Mouse (Mus musculus) cerebellum, postnatal 36 days (tissue): ENCODE results near the gene Gbp3.

Experiments used
- DNase-seq, 2 experiments: peaks; one replicate each; pipeline ENCODE4 v3.0.0; 2021 to 2022; ENCODE audit warnings: mixed read lengths in 2 of 2

Gene Gbp3

DNA sequence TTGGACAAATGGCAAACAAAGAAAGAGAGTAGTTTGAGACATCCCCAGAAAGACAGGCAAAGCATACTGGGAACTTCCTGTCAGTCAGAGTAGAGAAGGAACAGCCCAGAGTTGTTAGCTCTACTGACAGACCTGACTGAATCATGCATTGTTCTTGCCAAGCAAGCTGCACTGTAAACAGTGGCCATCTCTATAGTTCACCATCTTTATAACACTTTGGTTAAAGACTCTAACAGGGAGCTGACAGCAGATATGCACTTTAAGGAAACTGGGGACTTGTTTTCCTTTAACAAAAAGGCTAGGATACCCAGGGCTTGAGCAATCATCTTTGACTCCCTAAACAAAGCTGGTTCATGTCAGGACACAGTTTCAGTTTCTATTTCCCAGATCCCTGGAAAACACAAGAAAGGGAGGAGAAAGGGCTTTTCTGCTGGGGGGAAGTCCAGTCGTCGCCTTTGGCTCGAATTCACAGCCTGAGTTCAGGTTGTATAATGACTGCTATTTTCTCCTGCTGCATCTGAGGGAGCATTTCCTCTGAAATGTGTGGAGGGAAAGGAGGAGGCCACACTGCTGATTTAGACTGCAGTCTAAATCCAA lies at the start of gene Gbp3:
Gbp3 (plus strand) TSS at position 395 of the 597 bp plus-strand sequence.
- DNase-seq = no peak

GRCm38 (mm10) chr3:142528116-142528515 lies 31.7 kb upstream of the Gbp3 start:
- no peak for DNase-seq

DNA sequence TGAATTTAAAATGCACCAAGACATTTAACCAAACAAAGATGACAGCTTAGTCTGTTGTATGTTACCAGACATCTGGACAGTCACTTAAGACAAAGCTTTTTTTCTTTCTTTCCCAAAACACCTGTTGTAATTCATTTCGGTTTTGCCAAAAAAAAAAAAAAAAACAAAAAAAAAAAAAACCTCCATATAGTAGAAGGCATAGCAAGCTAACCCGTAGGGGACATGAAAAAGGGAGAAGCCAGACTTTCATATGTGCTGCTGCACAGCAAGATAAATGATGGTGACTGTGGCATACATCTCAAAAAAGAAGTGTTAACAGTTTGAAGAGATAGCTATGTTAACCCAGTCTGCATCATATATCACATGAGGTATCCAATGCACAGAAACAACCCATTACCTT lies 30.2 kb upstream of the Gbp3 start:
- DNase-seq = no peak

- peak; percentile 3 to 5 for DNase-seq
These were observed 29.5 kb upstream of the Gbp3 start, which contains the start of gene Gbp7 for GRCm38 (mm10) chr3:142530087-142530953. Gbp7 (plus strand) TSS chr3:142530342.

DNA sequence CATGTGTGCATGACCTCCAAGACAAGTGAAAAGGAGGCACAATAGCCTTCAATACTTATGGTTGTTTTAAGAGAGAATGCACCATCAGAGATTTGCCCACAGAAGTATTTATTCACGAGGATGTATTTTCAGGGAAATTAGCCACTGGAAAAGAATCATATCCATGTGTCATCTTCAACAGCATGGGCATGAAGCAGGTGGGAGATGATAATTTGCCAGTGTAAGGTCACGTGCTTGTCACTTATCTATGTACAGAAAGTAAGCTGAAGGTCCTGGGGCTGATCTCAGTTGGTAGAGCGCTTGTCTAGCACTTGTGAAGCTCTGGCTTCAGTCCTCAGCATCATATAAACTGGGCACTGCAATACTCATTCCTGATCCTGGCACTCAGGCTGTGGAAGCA lies 28.2 kb upstream of the Gbp3 start:
- no peak for DNase-seq

- no peak for DNase-seq
These were observed 26.6 kb upstream of the Gbp3 start for GRCm38 (mm10) chr3:142533185-142533584.

DNA sequence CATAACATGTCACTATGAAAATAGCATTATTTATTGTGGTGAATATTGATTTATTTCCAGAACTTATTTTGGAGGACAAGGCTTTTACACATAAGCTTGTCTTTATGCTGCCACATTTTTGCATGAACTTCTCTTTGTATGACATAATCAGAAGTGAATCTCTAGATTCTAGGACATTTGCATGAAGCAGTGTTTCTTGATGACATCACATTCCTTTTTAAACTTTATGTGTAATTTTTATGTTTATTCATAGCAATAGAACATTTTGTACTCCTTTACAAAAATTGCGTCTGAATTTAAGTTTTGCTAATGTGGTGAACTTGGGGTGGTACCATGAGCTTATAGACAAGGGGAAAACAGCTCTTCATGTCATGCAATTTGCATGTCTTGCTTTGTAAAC lies 24.2 kb upstream of the Gbp3 start:
- DNase-seq = no peak

GRCm38 (mm10) chr3:142541391-142541790 lies 18.4 kb upstream of the Gbp3 start:
- no peak for DNase-seq

- DNase-seq = peak in 1 of 2 experiments; percentile 15
These were observed 17.1 kb upstream of the Gbp3 start for GRCm38 (mm10) chr3:142542776-142543175.

DNA sequence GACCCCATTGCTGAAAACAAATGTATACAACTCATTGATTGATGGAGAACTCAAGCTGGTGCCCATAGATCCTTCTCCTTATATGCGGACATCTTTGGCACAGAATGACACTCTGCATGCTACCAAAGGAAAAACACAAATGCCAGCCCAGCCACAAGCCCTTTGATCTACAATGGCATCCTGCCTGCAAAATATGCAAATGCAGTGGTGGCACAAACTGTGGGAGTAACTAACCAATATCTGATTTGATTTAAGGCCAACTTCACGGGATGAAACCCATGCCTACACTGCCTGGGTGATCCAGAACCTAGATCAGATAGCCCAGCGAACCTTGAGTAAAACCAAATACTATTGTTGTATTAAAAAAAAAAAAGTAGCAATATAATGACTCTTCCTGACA lies 13.1 kb upstream of the Gbp3 start:
- no peak for DNase-seq

- DNase-seq = no peak
These were observed 9.7 kb upstream of the Gbp3 start for GRCm38 (mm10) chr3:142550052-142550676.

DNA sequence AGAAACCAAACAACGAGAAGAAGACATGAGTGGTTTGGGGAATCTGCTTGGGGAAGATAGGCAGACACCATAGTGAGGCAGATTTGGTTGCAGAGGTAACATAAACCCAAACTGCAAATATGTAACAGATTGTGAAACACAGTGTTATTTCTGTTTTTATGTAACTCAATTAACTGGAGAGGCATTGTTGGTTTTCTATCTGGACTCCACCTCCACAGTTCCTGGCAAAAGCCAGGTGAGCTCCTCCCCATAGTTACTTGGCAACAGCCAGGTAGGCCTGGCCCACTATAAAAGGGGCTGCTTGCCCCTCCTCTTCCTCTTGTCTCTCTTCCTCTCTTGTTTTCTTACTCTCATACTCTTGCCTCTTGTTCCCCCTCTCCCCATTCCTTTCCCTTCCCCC lies 5.2 kb upstream of the Gbp3 start:
- DNase-seq = no peak

GRCm38 (mm10) chr3:142555623-142556022 lies 4.2 kb upstream of the Gbp3 start:
- no peak for DNase-seq

DNA sequence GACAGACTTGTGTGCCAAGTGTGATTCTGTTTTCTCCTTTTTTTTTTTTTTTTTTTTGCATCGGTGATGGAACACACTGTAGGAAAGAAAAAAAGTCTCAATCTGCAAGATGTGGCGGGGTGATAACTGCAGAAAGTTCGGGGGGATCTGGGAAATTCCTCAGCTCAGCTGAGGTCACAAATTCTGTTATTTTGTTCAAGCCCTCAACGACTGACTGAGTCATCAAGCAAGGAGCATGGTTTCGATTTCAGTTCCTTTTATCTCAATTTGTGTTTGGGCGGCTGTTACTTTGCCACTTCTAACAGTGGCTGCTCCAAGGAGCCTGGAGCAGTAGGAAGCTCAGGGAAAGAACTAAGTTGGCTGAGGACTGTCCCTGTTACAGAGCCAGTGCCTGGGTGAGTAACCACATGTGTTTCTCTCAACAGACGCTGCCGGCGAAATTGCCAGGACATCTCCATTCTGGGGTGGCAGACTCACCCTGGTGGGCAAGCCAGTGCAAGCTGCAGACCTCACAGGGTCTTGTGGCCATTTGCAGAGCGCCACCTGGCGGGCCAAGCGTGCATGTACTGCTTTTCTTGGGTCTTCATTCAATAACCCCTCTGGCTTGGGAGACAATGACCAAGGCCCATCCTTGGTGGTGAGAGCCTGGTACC lies 596 bp downstream of the Gbp3 start:
- peak; percentile 78 to 79 for DNase-seq

GRCm38 (mm10) chr3:142561045-142561646 lies 1.3 kb downstream of the Gbp3 start:
- DNase-seq = no peak

DNA sequence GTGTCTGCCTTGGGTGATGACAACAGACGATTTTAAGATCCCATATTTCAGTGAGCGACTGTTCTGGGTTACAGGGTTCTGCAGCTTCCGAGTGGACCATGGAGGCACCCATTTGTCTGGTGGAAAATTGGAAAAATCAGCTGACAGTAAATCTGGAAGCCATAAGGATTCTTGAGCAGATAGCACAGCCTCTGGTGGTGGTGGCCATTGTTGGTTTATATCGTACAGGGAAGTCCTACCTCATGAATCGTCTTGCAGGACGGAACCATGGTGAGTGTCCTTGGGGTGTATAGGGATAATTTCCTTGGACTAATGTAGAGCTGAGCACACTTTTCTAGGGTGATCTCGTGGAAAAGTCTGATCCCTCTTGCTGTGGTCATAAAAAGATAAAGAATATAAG lies 1.8 kb downstream of the Gbp3 start:
- DNase-seq = no peak

GRCm38 (mm10) chr3:142567490-142567889 lies 7.7 kb downstream of the Gbp3 start:
- peak; percentile 24 to 25 for DNase-seq

- no peak for DNase-seq
These were observed 10.9 kb downstream of the Gbp3 start for GRCm38 (mm10) chr3:142570738-142571137.

GRCm38 (mm10) chr3:142577108-142577507 lies 17.3 kb downstream of the Gbp3 start:
- DNase-seq = no peak

- DNase-seq = no peak
These were observed 18.5 kb downstream of the Gbp3 start for GRCm38 (mm10) chr3:142578342-142578741.

GRCm38 (mm10) chr3:142583067-142583466 lies 23.2 kb downstream of the Gbp3 start:
- no peak for DNase-seq

GRCm38 (mm10) chr3:142587386-142587785 lies 27.6 kb downstream of the Gbp3 start:
- no peak for DNase-seq

- DNase-seq = no peak
These were observed 29.1 kb downstream of the Gbp3 start for GRCm38 (mm10) chr3:142588888-142589287.
